Mouse (Mus musculus) intestine, postnatal 0 days (tissue): ENCODE data around the gene Smarcd1. TPM values are rescaled to one million over a fixed set of nuclear protein-coding genes. Genes with fewer than 3 reads are reported as not detected.
A peak's percentile ranks its signal among the peaks of the same experiment; 100 is the strongest.
"Not testable (repeated sequence)": the region's sequence is repeated elsewhere in the genome, so short reads cannot be mapped to it uniquely, and the experiment has no call there.

ENCODE experiments used
- ATAC-seq: fragments of 200-750 bp; cut with Nextera tagmentation; 2 replicates; pipeline ENCODE4 v1.8.0; 2017; ENCODE audit warnings: mild to moderate bottlenecking, moderate TSS enrichment, moderate library complexity
- H3K27ac ChIP-seq: fragments of 300-500 bp; sonication (generic); 2 replicates; pipeline ENCODE4 v1.5.1; 2014; ENCODE audit warnings: mild to moderate bottlenecking, low read depth, low read length, moderate library complexity
- H3K27me3 ChIP-seq: fragments of 300-500 bp; sonication (generic); replicated peaks from 2 replicates; pipeline ENCODE4 v1.6.1; 2014; ENCODE audit warnings: low read length, mixed read lengths; ENCODE audit not compliant: control insufficient read depth, insufficient read depth
- H3K36me3 ChIP-seq: fragments of 300-500 bp; sonication (generic); 2 replicates; pipeline ENCODE4 v1.6.1; 2014; ENCODE audit warnings: mild to moderate bottlenecking, moderate library complexity; ENCODE audit not compliant: control insufficient read depth, insufficient read depth
- H3K4me1 ChIP-seq: fragments of 300-500 bp; sonication (generic); replicated peaks from 2 replicates; pipeline ENCODE4 v1.6.1; 2014; ENCODE audit warnings: antibody characterized with exemption, low read length, mixed read lengths; ENCODE audit not compliant: control insufficient read depth, insufficient read depth
- H3K4me2 ChIP-seq: fragments of 300-500 bp; sonication (generic); replicated peaks from 2 replicates; pipeline ENCODE4 v1.6.1; 2014; ENCODE audit warnings: low read depth, mild to moderate bottlenecking, moderate library complexity
- H3K4me3 ChIP-seq: fragments of 300-500 bp; sonication (generic); 2 replicates; pipeline ENCODE4 v1.5.1; 2014; ENCODE audit warnings: low read depth, low read length
- H3K9ac ChIP-seq: fragments of 300-500 bp; sonication (generic); 2 replicates; pipeline ENCODE4 v1.6.1; 2014; ENCODE audit warnings: mild to moderate bottlenecking, low read depth, low read length
- H3K9me3 ChIP-seq: fragments of 300-500 bp; sonication (generic); 2 replicates; pipeline ENCODE4 v1.6.1; 2016; ENCODE audit warnings: mixed run types; ENCODE audit not compliant: control insufficient read depth
- CTCF ChIP-seq: sonication (generic); IDR thresholded peaks from 2 replicates; pipeline ENCODE4 v1.5.1; 2016; ENCODE audit warnings: low read depth, mild to moderate bottlenecking, control low read depth, antibody characterized with exemption, moderate library complexity
- WGBS: fragments of 180-500 bp; shearing (Covaris S2); extraction: QIAGEN DNeasy Blood & Tissue Kit; methylation state at CpG from one replicate; pipeline ENCODE4 v1.1.7; 2014; 5-methylcytosine and 5-hydroxymethylcytosine counted together
- polyA plus RNA-seq: library from polyadenylated mRNA; unstranded; fragments of >200 nt; fragmentation: Nextera tagmentation; extraction: Ambion mirVana; gene quantifications from 2 replicates; pipeline ENCODE4 v1.2.1, GENCODE M21; 2015

Gene Smarcd1
- polyA plus RNA-seq, 1 experiment from 2014 or later, result 13.2 TPM

DNA sequence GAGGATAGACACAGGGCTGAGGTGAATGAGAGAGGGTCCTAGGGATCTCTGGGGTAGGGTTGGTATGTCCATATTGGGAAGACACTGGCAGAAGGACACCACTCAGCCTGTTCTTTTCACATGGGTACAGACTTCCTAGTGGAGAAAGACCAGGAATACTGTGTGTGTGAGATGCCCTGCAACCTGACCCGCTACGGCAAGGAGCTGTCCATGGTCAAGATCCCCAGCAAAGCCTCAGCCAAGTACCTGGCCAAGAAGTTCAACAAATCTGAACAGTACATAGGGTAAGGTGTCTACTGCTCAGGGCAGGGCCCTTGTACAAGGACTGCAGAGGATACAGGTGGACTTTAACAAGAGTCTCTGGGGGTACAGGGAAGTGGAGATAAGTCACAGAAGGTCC lies 4.6 kb upstream of the Smarcd1 start:
- no peak overlapping the region for H3K27ac ChIP-seq
- TF ChIP-seq CTCF, result no peak
- H3K27me3 ChIP-seq, result no peaks in the 10 kb centered on the region
- H3K36me3 ChIP-seq, result no peaks in the 10 kb centered on the region
- no peaks in the 10 kb centered on the region for H3K9me3 ChIP-seq
- no peaks in the 10 kb centered on the region; the same call in none of the 2 replicates for H3K4me1 ChIP-seq
- no peak overlapping the region for H3K4me3 ChIP-seq
- ATAC-seq, result no peak
- H3K9ac ChIP-seq, result no peak overlapping the region
- H3K4me2 ChIP-seq, result no peak overlapping the region
- WGBS, result 7% methylated on average over 2 of the region's 2 CpGs

DNA sequence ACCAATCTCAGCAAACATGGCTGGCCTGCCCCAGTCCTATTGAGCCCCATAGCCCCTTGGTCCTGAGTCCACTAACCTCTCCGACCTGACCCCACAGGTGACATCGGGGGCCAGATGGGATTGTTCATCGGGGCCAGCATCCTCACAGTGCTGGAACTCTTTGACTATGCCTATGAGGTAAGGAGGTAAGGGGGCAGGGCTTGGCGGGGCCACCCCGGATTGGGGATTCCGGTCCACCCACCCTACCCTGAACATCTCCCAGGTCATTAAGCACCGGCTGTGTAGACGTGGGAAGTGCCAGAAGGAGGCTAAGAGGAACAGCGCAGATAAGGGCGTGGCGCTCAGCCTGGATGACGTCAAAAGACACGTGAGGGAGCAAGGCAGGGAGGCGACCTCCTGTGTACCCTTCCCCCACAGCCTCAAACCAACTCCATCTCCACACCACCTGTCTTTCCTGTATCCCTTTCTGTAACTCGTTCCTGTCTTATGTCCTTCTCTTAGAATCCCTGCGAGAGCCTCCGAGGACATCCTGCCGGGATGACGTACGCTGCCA lies 3.3 kb upstream of the Smarcd1 start:
- Histone ChIP-seq H3K9ac (no peak overlapping the region), H3K4me3 (no peak overlapping the region)
- no peak for TF ChIP-seq CTCF

GRCm38 (mm10) chr15:99699715-99700114 lies 2.2 kb upstream of the Smarcd1 start:
- ATAC-seq, result no peak
- Histone ChIP-seq H3K9me3 (no peaks in the 10 kb centered on the region), H3K27me3 (no peaks in the 10 kb centered on the region), H3K4me2 (peak overlapping the region; percentile 25), H3K4me3 (no peak overlapping the region), H3K36me3 (peaks cover 8% of the 10 kb centered on the region; the same call in 1 of the 2 replicates), H3K9ac (no peak overlapping the region), H3K27ac (peak overlapping the region; percentile 97), H3K4me1 (peaks cover 3% of the 10 kb centered on the region)
- no peak for TF ChIP-seq CTCF
- 76% methylated on average over 10 of the region's 10 CpGs for WGBS

More for the DNA sequence above, 3.3 kb upstream of the Smarcd1 start:
- H3K27me3 ChIP-seq, result no peaks in the 10 kb centered on the region
- no peaks in the 10 kb centered on the region for H3K9me3 ChIP-seq
- ATAC-seq, result no peak
- H3K4me2 ChIP-seq, result 0 out of 2 replicates have a peak overlapping the region, but pooled peaks have one; percentile 13
- H3K4me1 ChIP-seq, result peaks cover 3% of the 10 kb centered on the region
- 37% methylated on average over 20 of the region's 20 CpGs for WGBS
- 0 out of 2 replicates have a peak overlapping the region, but pooled peaks have one; percentile 97 for H3K27ac ChIP-seq
- H3K36me3 ChIP-seq, result no peaks in the 10 kb centered on the region; the same call in 1 of the 2 replicates

DNA sequence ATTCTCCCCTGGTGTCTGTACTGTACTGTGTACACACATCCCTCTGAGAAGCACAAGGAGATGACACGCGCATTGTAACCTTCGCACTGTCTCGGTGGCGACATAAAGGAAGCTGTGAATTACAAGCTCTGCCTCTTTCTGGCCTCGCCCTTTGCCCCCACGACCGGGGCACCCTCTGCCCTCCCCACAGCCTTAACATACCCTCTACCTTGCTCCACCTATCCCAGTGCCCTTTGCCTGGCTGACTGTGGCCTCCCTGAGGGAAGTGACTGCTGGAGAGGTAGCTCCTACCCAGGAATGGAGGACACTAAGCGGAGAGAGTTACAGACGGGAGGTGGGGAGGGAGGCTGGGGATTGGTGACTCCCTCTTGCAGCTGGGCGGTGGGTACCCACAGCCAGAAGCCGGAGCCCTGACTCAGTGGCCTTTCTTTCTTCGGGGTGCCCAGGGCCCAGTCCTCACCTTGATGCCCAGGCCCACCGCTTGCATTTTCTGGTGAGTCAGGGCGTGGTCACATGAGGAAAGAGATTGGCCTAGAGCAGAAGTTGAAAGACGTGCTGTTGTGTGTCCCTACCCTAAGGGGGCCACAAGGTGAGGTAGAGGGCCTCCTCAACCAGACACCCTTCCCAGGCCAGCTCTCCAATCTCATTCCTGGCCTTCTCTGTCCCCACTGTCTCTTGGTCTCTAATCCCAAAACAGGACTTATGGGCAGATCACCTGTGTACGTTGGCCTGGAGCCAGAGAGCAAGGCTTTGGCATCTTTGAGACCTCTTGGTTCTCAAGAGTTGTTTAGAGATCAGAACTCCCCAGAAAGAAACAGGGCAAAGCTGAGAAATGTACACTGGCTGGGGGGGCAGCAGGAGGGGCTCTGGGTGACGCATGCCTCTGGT lies 1.5 kb upstream of the Smarcd1 start:
- no peak for TF ChIP-seq CTCF
- Histone ChIP-seq H3K9ac (peak overlapping the region; percentile 40), H3K4me2 (peak overlapping the region; percentile 77), H3K9me3 (no peaks in the 10 kb centered on the region), H3K27ac (peak overlapping the region; percentile 97), H3K4me3 (peak overlapping the region; percentile 22), H3K27me3 (no peaks in the 10 kb centered on the region), H3K36me3 (peaks cover 9% of the 10 kb centered on the region; the same call in 1 of the 2 replicates), H3K4me1 (peaks cover 3% of the 10 kb centered on the region)
- WGBS, result 46% methylated on average over 18 of the region's 18 CpGs
- ATAC-seq, result peak; percentile 89

DNA sequence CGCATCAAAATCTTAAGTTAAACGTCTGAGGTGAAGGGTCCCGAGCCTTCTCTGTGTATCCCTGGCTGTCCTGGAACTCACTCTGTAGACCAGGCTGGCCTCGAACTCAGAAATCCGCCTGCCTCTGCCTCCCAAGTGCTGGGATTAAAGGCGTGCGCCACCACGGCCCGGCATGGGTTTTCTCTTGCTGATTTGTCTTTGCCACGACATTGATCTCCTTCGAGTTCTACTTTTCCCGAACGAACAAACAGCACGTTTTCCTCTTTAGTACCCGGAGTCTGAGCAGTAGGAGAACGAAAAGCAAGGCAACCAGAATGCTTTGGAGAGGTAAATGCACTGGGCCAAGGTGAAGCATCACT lies 310 bp upstream of the Smarcd1 start:
- H3K9me3 ChIP-seq, ATAC-seq, H3K4me1 ChIP-seq, H3K27me3 ChIP-seq: not testable (repeated sequence)
- peak overlapping the region; percentile 96 for H3K9ac ChIP-seq
- peaks cover 17% of the 10 kb centered on the region for H3K36me3 ChIP-seq
- peak overlapping the region; percentile 77 for H3K4me2 ChIP-seq
- peak overlapping the region; percentile 95 for H3K4me3 ChIP-seq
- whole genome bisulfite sequencing, result 35% methylated on average over 16 of the region's 16 CpGs
- peak overlapping the region; percentile 98 for H3K27ac ChIP-seq

GRCm38 (mm10) chr15:99703104-99703503 lies 1.2 kb downstream of the Smarcd1 start:
- Histone ChIP-seq H3K4me2 (peak overlapping the region; percentile 77), H3K4me1 (peaks cover 3% of the 10 kb centered on the region), H3K4me3 (peak overlapping the region; percentile 95), H3K27me3 (no peaks in the 10 kb centered on the region), H3K36me3 (peaks cover 29% of the 10 kb centered on the region), H3K27ac (0 out of 2 replicates have a peak overlapping the region, but pooled peaks have one; percentile 98), H3K9me3 (no peaks in the 10 kb centered on the region), H3K9ac (no peak overlapping the region)
- 69% methylated on average over 9 of the region's 9 CpGs for WGBS
- no peak for ATAC-seq
- TF ChIP-seq CTCF, result 0 out of 2 replicates have a peak, but pooled peaks have one; percentile 9
